Mouse (Mus musculus): ENCODE measurements around the gene Lss. TPM values are rescaled to one million over a fixed set of nuclear protein-coding genes. Genes with fewer than 3 reads are reported as not detected.

The Lss gene
- polyA plus RNA-seq, 1 experiment: 42.6 TPM

DNA sequence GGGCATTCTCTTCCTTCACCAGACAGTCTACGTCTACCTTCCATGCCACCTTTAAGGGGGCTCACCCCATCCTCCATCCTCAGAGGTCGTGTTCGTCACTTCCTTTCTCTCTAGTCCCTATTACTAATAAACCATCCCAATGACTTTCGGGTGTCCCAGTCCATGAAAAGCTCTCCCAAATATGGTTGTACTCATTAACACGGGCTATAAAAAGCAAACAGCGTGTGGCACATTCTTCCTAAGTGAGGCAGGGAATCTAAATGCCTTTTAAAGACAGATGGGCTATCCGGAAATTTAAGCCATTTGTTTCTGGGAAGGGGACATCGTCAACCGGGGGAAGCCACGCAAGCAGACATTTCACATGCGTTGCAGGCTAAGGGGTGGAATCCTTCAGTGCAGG is 58.8 kb downstream of the Lss start:
- no peak overlapping the region for H3K4me3 ChIP-seq (ENCODE audit: insufficient read depth, low read depth, low read length)
- no peak overlapping the region for H3K27ac ChIP-seq (replicated peaks; ENCODE audit: low read depth, low read length)

DNA sequence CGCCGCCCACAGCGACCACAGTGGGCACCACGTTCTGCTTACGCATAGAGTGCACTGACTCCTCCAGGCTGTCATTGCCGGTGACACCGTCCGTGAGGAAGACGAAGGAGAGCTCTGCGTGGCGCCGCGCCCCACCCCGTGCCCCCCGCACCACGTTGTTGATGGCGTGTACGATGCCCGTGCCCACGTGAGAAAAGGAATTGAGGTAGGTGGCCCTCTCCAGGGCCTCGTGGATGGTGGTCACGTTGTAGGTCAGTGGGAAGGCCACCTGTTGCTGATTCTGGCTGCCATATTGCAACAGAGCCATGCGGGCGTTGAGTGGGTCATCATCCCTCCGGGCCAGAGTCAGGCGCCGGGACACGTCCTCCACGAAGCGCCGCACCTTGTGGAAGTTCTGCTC is 65.0 kb downstream of the Lss start:
- no peak overlapping the region for H3K4me3 ChIP-seq (ENCODE audit: insufficient read depth, low read depth, low read length)
- no peak overlapping the region for H3K27ac ChIP-seq (replicated peaks; ENCODE audit: low read depth, low read length)
- H3K4me1 ChIP-seq (ENCODE audit: control insufficient read depth, insufficient read depth, insufficient read length, low read length): no peaks in the 10 kb centered on the region

More for the DNA sequence above, 58.8 kb downstream of the Lss start:
- no peaks in the 10 kb centered on the region for H3K4me1 ChIP-seq (ENCODE audit: control insufficient read depth, insufficient read depth, insufficient read length, low read length)

DNA sequence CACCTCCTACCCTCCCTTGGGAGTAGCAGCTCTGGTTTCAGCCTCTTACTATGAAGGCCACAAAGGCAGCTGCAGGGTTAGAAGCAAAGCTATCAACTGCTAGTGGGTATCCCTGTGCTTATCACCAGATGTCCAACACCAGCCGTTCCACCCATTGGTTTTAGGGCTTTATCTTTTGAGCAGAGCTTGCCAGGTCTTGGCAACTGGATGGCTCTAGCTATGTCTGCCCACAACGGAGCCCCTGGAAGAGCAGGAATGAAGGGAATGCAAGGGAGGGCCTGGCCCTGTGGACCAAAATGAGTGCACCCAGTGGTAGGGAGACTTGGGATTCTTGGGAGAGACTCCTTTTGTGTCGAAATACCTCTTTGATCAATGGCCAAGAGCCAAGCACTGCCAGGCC is 71.3 kb downstream of the Lss start:
- Histone ChIP-seq H3K4me1 (ENCODE audit: control insufficient read depth, insufficient read depth, insufficient read length, low read length) (no peaks in the 10 kb centered on the region), H3K27ac (replicated peaks; ENCODE audit: low read depth, low read length) (no peak overlapping the region), H3K4me3 (ENCODE audit: insufficient read depth, low read depth, low read length) (no peak overlapping the region)

Other genes with a start within 250 kb of the Lss start
- 15.9 TPM in 2 replicates for gene Dip2a, start 186.3 kb upstream of the Lss start, polyA plus RNA-seq (2012; ENCODE audit: insufficient read depth, insufficient read length, missing spikeins)
- gene AC141477.1, start 91.1 kb upstream of the Lss start, polyA plus RNA-seq (2012; ENCODE audit: insufficient read depth, insufficient read length, missing spikeins): not detected in 2 replicates
- 4.7 and 5.6 TPM in 2 replicates for gene Pcnt, start 88.8 kb upstream of the Lss start, polyA plus RNA-seq (2012; ENCODE audit: insufficient read depth, insufficient read length, missing spikeins)
- gene 2610028H24Rik, start 82.5 kb upstream of the Lss start, polyA plus RNA-seq (2012; ENCODE audit: insufficient read depth, insufficient read length, missing spikeins): not detected in 2 replicates
- gene Mcm3ap, start 62.7 kb upstream of the Lss start, polyA plus RNA-seq (2012; ENCODE audit: insufficient read depth, insufficient read length, missing spikeins): 17.3 and 20.4 TPM in 2 replicates
- 2.1 and 2.9 TPM in 2 replicates for gene Ybey, start 62.5 kb upstream of the Lss start, polyA plus RNA-seq (2012; ENCODE audit: insufficient read depth, insufficient read length, missing spikeins)
- gene Spatc1l, start 30.7 kb downstream of the Lss start, polyA plus RNA-seq (2012; ENCODE audit: insufficient read depth, insufficient read length, missing spikeins): not detected in 2 replicates
- gene Ftcd, start 44.1 kb downstream of the Lss start, polyA plus RNA-seq (2012; ENCODE audit: insufficient read depth, insufficient read length, missing spikeins): not detected in 2 replicates
- 34.7 and 42.3 TPM in 2 replicates for gene Col6a2, start 92.0 kb downstream of the Lss start, polyA plus RNA-seq (2012; ENCODE audit: insufficient read depth, insufficient read length, missing spikeins)
- gene Col6a1, start 194.6 kb downstream of the Lss start, polyA plus RNA-seq (2012; ENCODE audit: insufficient read depth, insufficient read length, missing spikeins): 37.8 and 44.7 TPM in 2 replicates

All from brown adipose tissue, adult 24 weeks (tissue).